Mouse (Mus musculus): Measurements from ENCODE around the gene Des. TPM values are rescaled to one million over a fixed set of nuclear protein-coding genes. Genes with fewer than 3 reads are reported as not detected.

Gene Des
- 1.0 and 1.7 TPM in 2 replicates for polyA plus RNA-seq (2014; fragmentation: Nextera tagmentation; extraction: Ambion mirVana)

DNA sequence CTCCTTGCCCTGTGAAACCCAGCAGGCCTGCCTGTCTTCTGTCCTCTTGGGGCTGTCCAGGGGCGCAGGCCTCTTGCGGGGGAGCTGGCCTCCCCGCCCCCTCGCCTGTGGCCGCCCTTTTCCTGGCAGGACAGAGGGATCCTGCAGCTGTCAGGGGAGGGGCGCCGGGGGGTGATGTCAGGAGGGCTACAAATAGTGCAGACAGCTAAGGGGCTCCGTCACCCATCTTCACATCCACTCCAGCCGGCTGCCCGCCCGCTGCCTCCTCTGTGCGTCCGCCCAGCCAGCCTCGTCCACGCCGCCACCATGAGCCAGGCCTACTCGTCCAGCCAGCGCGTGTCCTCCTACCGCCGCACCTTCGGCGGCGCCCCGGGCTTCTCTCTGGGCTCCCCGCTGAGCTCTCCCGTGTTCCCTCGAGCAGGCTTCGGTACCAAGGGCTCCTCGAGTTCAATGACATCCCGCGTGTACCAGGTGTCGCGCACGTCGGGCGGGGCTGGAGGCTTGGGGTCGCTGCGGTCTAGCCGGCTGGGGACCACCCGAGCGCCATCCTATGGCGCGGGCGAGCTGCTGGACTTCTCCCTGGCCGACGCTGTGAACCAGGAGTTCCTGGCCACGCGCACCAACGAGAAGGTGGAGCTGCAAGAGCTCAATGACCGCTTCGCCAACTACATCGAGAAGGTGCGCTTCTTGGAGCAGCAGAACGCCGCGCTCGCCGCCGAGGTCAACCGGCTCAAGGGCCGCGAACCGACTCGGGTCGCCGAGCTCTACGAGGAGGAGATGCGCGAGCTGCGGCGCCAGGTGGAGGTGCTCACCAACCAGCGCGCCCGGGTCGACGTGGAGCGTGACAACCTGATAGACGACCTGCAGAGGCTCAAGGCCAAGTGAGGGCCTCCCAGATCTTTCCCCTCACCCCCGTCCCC is at the start of gene Des:
TSS of gene Des (plus strand) at position 218 of the 920 bp plus-strand sequence.
- Histone ChIP-seq H3K9me3 (ENCODE audit: control insufficient read depth, low read length) (no peaks in the 10 kb centered on the region), H3K27ac (no peak within 1 kb of the TSS), H3K36me3 (replicated peaks; ENCODE audit: control insufficient read depth, insufficient read depth) (no peaks in the 10 kb centered on the region), H3K4me1 (replicated peaks; ENCODE audit: control insufficient read depth, insufficient read depth, low read length) (peaks cover 9% of the 10 kb centered on the region), H3K27me3 (ENCODE audit: control insufficient read depth, insufficient read depth, low read length) (peaks cover 53% of the 10 kb centered on the region), H3K4me2 (replicated peaks) (peak within 1 kb of the TSS; percentile 51), H3K4me3 (replicated peaks; ENCODE audit: low read length) (peak within 1 kb of the TSS; percentile 22), H3K9ac (no peak within 1 kb of the TSS)
- 2% methylated on average over 74 of the region's 80 CpGs for WGBS
- DNase-seq (ENCODE audit: low spot score) = no peak
- no peak; the same call in 1 of the 2 replicates for ATAC-seq (ENCODE audit: low FRiP score)

DNA sequence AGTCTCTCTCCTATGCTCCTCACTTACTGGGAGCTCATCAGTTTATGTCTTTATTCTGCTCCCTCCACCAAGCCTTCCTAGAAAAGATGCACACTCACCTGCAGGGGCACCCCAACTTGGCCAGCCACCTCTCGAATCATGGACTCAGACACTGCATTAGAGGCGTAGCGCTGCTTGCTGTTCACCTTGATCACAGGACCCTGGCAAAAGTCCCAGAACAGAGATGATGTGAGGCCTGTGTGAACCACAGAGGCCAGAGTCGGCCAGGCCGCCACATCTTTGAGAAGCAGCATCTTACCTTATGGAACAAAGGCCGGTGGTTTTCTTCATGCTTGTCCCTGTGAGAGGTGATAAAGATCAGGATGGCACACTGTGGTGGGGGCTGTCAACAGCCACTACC is 48.4 kb upstream of the Des start:
- WGBS = 96% methylated on average over 6 of the region's 6 CpGs
- Histone ChIP-seq H3K4me3 (replicated peaks; ENCODE audit: low read length) (no peak overlapping the region), H3K27me3 (ENCODE audit: control insufficient read depth, insufficient read depth, low read length) (no peaks in the 10 kb centered on the region), H3K9me3 (ENCODE audit: control insufficient read depth, low read length) (no peaks in the 10 kb centered on the region), H3K4me1 (replicated peaks; ENCODE audit: control insufficient read depth, insufficient read depth, low read length) (peaks cover 10% of the 10 kb centered on the region), H3K9ac (no peak overlapping the region), H3K27ac (no peak overlapping the region), H3K36me3 (replicated peaks; ENCODE audit: control insufficient read depth, insufficient read depth) (peaks cover 89% of the 10 kb centered on the region), H3K4me2 (replicated peaks) (no peak overlapping the region)
- no peak for ATAC-seq (ENCODE audit: low FRiP score)
- DNase-seq (ENCODE audit: low spot score) = no peak

DNA sequence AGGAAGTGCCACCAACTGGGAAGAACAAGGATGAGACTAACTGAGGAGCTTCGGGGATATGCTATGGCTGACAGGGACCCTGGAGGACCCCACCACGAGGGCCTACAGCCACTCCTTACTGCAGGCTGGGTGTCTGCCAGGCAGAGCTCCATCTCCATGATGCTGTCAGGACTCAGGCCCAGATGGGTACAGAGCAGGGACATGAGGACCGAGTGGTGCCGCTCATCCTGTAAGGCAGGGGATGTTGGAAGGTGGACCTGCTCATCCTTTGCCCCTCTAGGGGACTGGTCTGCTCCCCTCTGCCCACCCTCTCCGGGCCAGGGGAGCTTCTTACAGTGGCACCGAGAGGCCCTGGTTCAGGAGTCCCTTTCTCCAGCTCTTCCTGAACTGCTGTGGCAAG is 45.1 kb upstream of the Des start:
- Histone ChIP-seq H3K4me2 (replicated peaks) (no peak overlapping the region), H3K27me3 (ENCODE audit: control insufficient read depth, insufficient read depth, low read length) (no peaks in the 10 kb centered on the region), H3K9ac (no peak overlapping the region), H3K9me3 (ENCODE audit: control insufficient read depth, low read length) (no peaks in the 10 kb centered on the region), H3K36me3 (replicated peaks; ENCODE audit: control insufficient read depth, insufficient read depth) (peaks cover 57% of the 10 kb centered on the region), H3K4me3 (replicated peaks; ENCODE audit: low read length) (no peak overlapping the region), H3K4me1 (replicated peaks; ENCODE audit: control insufficient read depth, insufficient read depth, low read length) (peaks cover 15% of the 10 kb centered on the region), H3K27ac (no peak overlapping the region)
- 92% methylated on average over 6 of the region's 6 CpGs for WGBS
- DNase-seq (ENCODE audit: low spot score) (no peak), ATAC-seq (ENCODE audit: low FRiP score) (no peak)

DNA sequence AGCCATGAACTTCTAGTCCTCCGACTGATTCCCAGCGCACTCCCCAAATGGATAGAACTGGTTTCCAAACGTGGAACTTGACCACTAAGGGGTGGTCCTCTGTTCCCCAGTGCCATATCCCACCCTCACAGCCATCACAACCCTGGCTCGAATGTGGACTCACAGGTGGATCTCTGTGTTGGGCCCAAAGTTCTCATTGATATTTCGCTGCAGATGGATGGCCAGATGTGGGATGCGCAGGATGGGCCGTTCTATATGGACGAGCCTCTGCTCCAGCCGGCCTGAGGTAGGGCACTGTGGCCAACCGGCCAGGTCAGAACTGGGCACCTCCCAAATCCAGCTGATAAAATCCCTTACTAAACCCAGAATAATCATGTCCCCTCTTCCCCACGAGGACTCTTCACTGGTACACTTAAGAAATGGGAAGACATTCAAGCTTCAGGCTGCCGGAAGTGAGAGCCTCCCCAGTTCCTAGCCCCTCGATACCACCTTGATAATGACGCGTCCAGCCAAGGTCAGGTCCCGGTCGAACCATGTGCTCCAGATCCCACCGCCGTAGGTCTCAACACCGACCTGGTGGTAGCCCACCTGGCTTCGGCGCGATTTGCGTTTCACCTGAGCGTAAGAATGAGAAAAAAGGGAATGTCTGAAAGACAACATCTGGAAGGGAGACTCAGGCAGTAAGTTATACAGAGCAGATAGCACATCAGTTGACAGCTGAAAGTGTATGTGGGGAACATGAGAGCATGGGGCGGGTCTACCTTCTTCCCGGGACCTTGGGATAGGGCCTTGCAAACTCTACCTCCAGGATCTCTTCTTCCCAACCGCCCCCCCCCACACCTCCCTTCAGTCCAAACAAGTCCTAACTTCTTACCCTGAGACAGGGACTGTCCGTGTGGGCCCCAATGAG is 44.4 kb upstream of the Des start:
- peak overlapping the region; percentile 71 for H3K9ac ChIP-seq
- WGBS = 87% methylated on average over 29 of the region's 29 CpGs
- peaks cover 15% of the 10 kb centered on the region for H3K4me1 ChIP-seq (replicated peaks; ENCODE audit: control insufficient read depth, insufficient read depth, low read length)
- no peak overlapping the region for H3K27ac ChIP-seq
- H3K4me2 ChIP-seq (replicated peaks) = peak overlapping the region; percentile 82
- DNase-seq (ENCODE audit: low spot score) (no peak), ATAC-seq (ENCODE audit: low FRiP score) (no peak)
- H3K9me3 ChIP-seq (ENCODE audit: control insufficient read depth, low read length) = no peaks in the 10 kb centered on the region
- H3K4me3 ChIP-seq (replicated peaks; ENCODE audit: low read length) = peak overlapping the region; percentile 58
- no peaks in the 10 kb centered on the region for H3K27me3 ChIP-seq (ENCODE audit: control insufficient read depth, insufficient read depth, low read length)
- peaks cover 50% of the 10 kb centered on the region for H3K36me3 ChIP-seq (replicated peaks; ENCODE audit: control insufficient read depth, insufficient read depth)

DNA sequence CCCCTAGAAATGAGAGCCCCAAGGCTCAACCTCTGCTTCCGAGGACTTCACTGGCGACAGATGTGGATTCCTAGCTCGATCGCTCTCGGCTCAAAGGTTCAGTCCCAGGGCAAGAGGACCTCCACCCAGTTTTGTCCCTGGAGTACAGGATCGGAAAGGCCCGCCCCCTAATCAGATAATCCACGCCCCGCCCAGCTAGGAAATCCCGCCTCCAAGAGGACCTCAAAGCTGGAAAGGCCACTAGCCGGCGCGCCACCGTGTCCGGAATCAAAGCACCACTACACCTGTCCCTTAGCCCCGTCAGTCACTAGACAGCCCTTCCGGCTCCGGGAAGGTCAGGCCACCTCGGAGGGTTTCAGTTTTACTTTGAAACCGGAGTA is 43.3 kb upstream of the Des start:
- Histone ChIP-seq H3K4me2 (replicated peaks) (peak overlapping the region; percentile 82), H3K36me3 (replicated peaks; ENCODE audit: control insufficient read depth, insufficient read depth) (peaks cover 38% of the 10 kb centered on the region), H3K9ac (peak overlapping the region; percentile 71), H3K27me3 (ENCODE audit: control insufficient read depth, insufficient read depth, low read length) (no peaks in the 10 kb centered on the region), H3K27ac (peak overlapping the region; percentile 82), H3K9me3 (ENCODE audit: control insufficient read depth, low read length) (no peaks in the 10 kb centered on the region), H3K4me1 (replicated peaks; ENCODE audit: control insufficient read depth, insufficient read depth, low read length) (peaks cover 15% of the 10 kb centered on the region), H3K4me3 (replicated peaks; ENCODE audit: low read length) (peak overlapping the region; percentile 58)
- under 1% methylated on average over 20 of the region's 20 CpGs for WGBS
- ATAC-seq (ENCODE audit: low FRiP score) = peak; percentile 31
- DNase-seq (ENCODE audit: low spot score) = peak; percentile 79

DNA sequence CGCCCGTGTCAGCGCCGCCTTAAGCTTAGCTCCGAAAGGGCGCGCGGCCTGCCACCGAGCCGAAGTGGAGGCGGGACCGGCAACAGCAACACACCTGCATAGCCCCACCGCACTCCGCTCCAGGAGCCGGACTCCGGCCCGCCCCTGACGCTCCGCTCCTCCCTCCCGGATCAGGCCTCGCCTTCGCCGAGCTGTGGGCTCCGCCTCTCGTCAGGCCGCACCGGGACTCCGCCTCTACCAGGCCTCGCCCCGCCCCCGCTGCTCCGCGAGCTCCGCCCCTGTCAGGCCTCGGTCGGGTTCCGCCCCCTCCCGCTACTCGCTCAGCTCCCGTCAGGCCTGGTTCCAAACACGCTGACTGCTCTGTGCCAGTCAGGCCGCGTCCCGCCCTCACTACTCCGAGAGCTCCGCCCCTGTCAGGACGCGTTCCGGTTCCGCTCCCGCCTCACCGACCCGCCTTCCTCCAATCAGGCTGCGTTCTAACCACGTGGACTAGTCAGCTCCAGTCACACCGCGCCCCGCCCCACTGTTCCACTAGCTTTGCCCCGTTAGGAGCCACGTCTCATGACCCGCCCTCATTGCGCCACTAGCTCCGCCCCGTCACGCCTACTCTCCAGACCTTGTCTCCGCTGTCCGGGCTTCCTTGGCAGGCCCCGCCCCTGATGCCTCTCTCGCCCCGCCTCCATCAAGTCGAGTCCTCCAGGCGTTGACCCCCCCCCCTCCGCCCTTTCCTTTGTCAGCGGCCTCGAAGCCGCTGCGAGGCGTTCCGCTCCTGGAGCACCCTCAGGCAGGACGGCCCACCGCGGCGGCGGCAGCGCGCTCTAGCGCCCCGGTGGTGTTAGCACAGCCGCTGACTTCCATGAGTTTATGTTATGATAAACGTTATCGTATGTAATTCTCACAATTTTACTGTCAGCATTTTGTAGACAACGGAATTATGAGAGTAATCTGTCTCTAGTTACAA is 42.6 kb upstream of the Des start, which contains the start of gene Dnpep:
TSS of gene Dnpep (minus strand) at position 750 of the 961 bp plus-strand sequence.
- H3K4me2 ChIP-seq (replicated peaks) = peak within 1 kb of the TSS; percentile 82
- peaks cover 32% of the 10 kb centered on the region for H3K36me3 ChIP-seq (replicated peaks; ENCODE audit: control insufficient read depth, insufficient read depth)
- ATAC-seq (ENCODE audit: low FRiP score) (peak; percentile 99), DNase-seq (ENCODE audit: low spot score) (peak; percentile 99)
- peak within 1 kb of the TSS; percentile 71 for H3K9ac ChIP-seq
- peak within 1 kb of the TSS; percentile 58 for H3K4me3 ChIP-seq (replicated peaks; ENCODE audit: low read length)
- WGBS = under 1% methylated on average over 85 of the region's 92 CpGs
- peaks cover 15% of the 10 kb centered on the region for H3K4me1 ChIP-seq (replicated peaks; ENCODE audit: control insufficient read depth, insufficient read depth, low read length)
- H3K27ac ChIP-seq = peak within 1 kb of the TSS; percentile 82
- no peaks in the 10 kb centered on the region for H3K27me3 ChIP-seq (ENCODE audit: control insufficient read depth, insufficient read depth, low read length)
- no peaks in the 10 kb centered on the region for H3K9me3 ChIP-seq (ENCODE audit: control insufficient read depth, low read length)

DNA sequence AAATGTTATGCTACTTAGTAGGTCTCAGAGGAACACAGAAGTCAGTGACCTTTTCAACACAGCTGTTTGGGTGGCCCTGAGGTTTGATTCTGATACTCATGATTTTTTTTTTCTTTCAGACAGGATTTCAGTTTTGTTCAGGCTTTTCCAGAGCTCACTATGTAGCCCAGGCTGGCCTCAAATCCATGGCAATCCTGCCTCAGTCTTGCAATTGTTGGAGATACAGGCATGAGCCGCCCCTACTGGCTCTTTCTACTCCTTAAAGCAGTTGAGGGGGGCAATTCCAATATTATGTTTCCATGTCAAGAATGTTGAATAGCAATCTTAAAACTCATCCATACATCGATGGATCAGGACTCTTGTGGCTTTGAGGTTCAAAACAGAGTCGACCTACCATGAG is 41.8 kb upstream of the Des start:
- Histone ChIP-seq H3K4me3 (replicated peaks; ENCODE audit: low read length) (peak overlapping the region; percentile 58; the same call in 1 of the 2 replicates), H3K27ac (peak overlapping the region; percentile 78), H3K27me3 (ENCODE audit: control insufficient read depth, insufficient read depth, low read length) (no peaks in the 10 kb centered on the region), H3K4me1 (replicated peaks; ENCODE audit: control insufficient read depth, insufficient read depth, low read length) (peaks cover 15% of the 10 kb centered on the region), H3K4me2 (replicated peaks) (peak overlapping the region; percentile 41), H3K9me3 (ENCODE audit: control insufficient read depth, low read length) (no peaks in the 10 kb centered on the region), H3K9ac (peak overlapping the region; percentile 37; the same call in 1 of the 2 replicates), H3K36me3 (replicated peaks; ENCODE audit: control insufficient read depth, insufficient read depth) (peaks cover 24% of the 10 kb centered on the region)
- DNase-seq (ENCODE audit: low spot score) (peak; percentile 34), ATAC-seq (ENCODE audit: low FRiP score) (no peak)
- WGBS = 71% methylated on average over 3 of the region's 3 CpGs

DNA sequence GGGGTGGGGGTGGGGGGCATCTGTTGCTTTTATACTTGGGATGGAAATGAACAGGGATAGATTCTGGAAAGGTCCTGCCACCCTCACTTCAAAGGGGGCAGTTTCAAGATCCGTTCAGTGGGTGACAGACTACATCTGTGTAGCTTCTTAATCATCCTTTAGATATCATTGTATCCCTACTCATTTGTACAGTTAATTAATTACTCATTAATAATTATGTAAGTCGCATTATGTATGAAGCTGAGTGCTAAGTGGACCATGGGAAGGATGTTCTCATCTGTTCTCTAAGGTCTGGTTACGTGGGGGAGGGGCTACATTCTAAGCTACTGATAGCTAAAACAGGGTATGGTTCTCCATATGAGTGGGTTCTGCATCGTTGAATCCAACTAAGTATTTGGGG is 41.4 kb upstream of the Des start:
- ATAC-seq (ENCODE audit: low FRiP score) (no peak), DNase-seq (ENCODE audit: low spot score) (no peak)
- H3K4me3 ChIP-seq (replicated peaks; ENCODE audit: low read length) = no peak overlapping the region
- H3K36me3 ChIP-seq (replicated peaks; ENCODE audit: control insufficient read depth, insufficient read depth) = peaks cover 20% of the 10 kb centered on the region
- H3K27ac ChIP-seq = no peak overlapping the region
- no peaks in the 10 kb centered on the region for H3K9me3 ChIP-seq (ENCODE audit: control insufficient read depth, low read length)
- 84% methylated on average over 4 of the region's 4 CpGs for WGBS
- no peaks in the 10 kb centered on the region for H3K27me3 ChIP-seq (ENCODE audit: control insufficient read depth, insufficient read depth, low read length)
- peaks cover 15% of the 10 kb centered on the region for H3K4me1 ChIP-seq (replicated peaks; ENCODE audit: control insufficient read depth, insufficient read depth, low read length)
- no peak overlapping the region for H3K9ac ChIP-seq
- no peak overlapping the region for H3K4me2 ChIP-seq (replicated peaks)
